Mouse (Mus musculus) MEL (cell line): ENCODE data around the gene Nop58. TPM values are rescaled to one million over a fixed set of nuclear protein-coding genes. Genes with fewer than 3 reads are reported as not detected.

Source experiments
- DNase-seq: peaks from one replicate; pipeline ENCODE4 v3.0.0; 2011; ENCODE audit warnings: low read depth, low spot score
- H3K27ac ChIP-seq: 2 replicates; pipeline ENCODE4 v1.5.1; 2012; ENCODE audit warnings: low read depth, mild to moderate bottlenecking, control low read depth, low read length, moderate library complexity; ENCODE audit not compliant: control insufficient read depth
- H3K27me3 ChIP-seq, 2 experiments: fragments of 150-350 bp in 1 of 2; sonication (generic) in 1 of 2; 2 replicates each; pipeline ENCODE4 v1.6.1; 2012; ENCODE audit warnings: low read length in 2 of 2, mild to moderate bottlenecking in 2 of 2, improper control_type of control experiment in 1 of 2, moderate library complexity in 1 of 2; ENCODE audit not compliant: insufficient read depth in 2 of 2, control insufficient read depth in 1 of 2
- H3K36me3 ChIP-seq, 2 experiments: 2 replicates each; pipeline ENCODE4 v1.6.1; 2012 to 2014; ENCODE audit warnings: low read length in 2 of 2, improper control_type of control experiment in 1 of 2, inconsistent platforms in 1 of 2, mild to moderate bottlenecking in 1 of 2; ENCODE audit not compliant: insufficient read depth in 2 of 2, control insufficient read depth in 1 of 2
- H3K4me1 ChIP-seq, 2 experiments: fragments of 150-350 bp in 1 of 2; sonication (generic) in 1 of 2; 2 replicates each; pipeline ENCODE4 v1.6.1; 2012; ENCODE audit warnings: low read length in 2 of 2, improper control_type of control experiment in 1 of 2, mild to moderate bottlenecking in 1 of 2; ENCODE audit not compliant: insufficient read depth in 2 of 2, control insufficient read depth in 1 of 2
- H3K4me3 ChIP-seq, 2 experiments: fragments of 150-350 bp in 1 of 2; sonication (generic) in 1 of 2; 2 replicates each; pipeline ENCODE4 v1.5.1; 2012; ENCODE audit warnings: low read depth in 2 of 2, low read length in 2 of 2, mild to moderate bottlenecking in 2 of 2, moderate library complexity in 2 of 2, control low read depth in 1 of 2, improper control_type of control experiment in 1 of 2; ENCODE audit not compliant: control insufficient read depth in 1 of 2, insufficient read depth in 1 of 2
- H3K79me2 ChIP-seq: 2 replicates; pipeline ENCODE4 v1.6.1; 2012; ENCODE audit warnings: mild to moderate bottlenecking, low read length, moderate library complexity; ENCODE audit not compliant: control insufficient read depth, poor library complexity, insufficient read depth
- H3K9ac ChIP-seq: 2 replicates; pipeline ENCODE4 v1.6.1; 2012; ENCODE audit warnings: low read depth, mild to moderate bottlenecking, control low read depth, low read length, moderate library complexity; ENCODE audit not compliant: control insufficient read depth, poor library complexity, severe bottlenecking
- H3K9me3 ChIP-seq: fragments of 150-350 bp; sonication (generic); replicated peaks from 2 replicates; pipeline ENCODE4 v1.6.1; 2012; ENCODE audit warnings: mild to moderate bottlenecking, low read length, improper control_type of control experiment, moderate library complexity; ENCODE audit not compliant: insufficient read depth
- BHLHE40 ChIP-seq: IDR thresholded peaks from 2 replicates; pipeline ENCODE4 v1.6.1; 2012; ENCODE audit warnings: low read depth, mild to moderate bottlenecking, inconsistent platforms, low read length, improper control_type of control experiment, borderline replicate concordance
- ELF1 ChIP-seq: IDR thresholded peaks from 2 replicates; pipeline ENCODE4 v1.6.1; 2014; ENCODE audit warnings: low read depth, mild to moderate bottlenecking, inconsistent platforms, low read length, improper control_type of control experiment, moderate library complexity
- EP300 ChIP-seq, 2 experiments: IDR thresholded peaks; 2 replicates each; pipeline ENCODE4 v1.6.1; 2011; ENCODE audit warnings: improper control_type of control experiment in 2 of 2, low read length in 2 of 2, low read depth in 1 of 2, mild to moderate bottlenecking in 1 of 2
- ETS1 ChIP-seq: IDR thresholded peaks from 2 replicates; pipeline ENCODE4 v1.6.1; 2012; ENCODE audit warnings: low read depth, mild to moderate bottlenecking, inconsistent platforms, low read length, improper control_type of control experiment, moderate library complexity
- GABPA ChIP-seq: IDR thresholded peaks from 2 replicates; pipeline ENCODE4 v1.6.1; 2012; ENCODE audit warnings: low read depth, mild to moderate bottlenecking, inconsistent platforms, low read length, improper control_type of control experiment, moderate library complexity
- GATA1 ChIP-seq: IDR thresholded peaks from 2 replicates; pipeline ENCODE4 v1.6.1; 2011; ENCODE audit warnings: low read depth, low read length, improper control_type of control experiment
- KAT2A ChIP-seq: conservative IDR thresholded peaks from 2 replicates; pipeline ENCODE4 v1.6.1; 2012; ENCODE audit warnings: low read depth, low read length, improper control_type of control experiment, inconsistent platforms
- MAFK ChIP-seq: IDR thresholded peaks from 2 replicates; pipeline ENCODE4 v1.6.1; 2011; ENCODE audit warnings: low read depth, mild to moderate bottlenecking, low read length, improper control_type of control experiment, borderline replicate concordance
- MYB ChIP-seq: IDR thresholded peaks from 2 replicates; pipeline ENCODE4 v1.6.1; 2011; ENCODE audit warnings: mild to moderate bottlenecking, low read depth, low read length, improper control_type of control experiment
- RCOR1 ChIP-seq: IDR thresholded peaks from 2 replicates; pipeline ENCODE4 v1.6.1; 2012; ENCODE audit warnings: low read depth, mild to moderate bottlenecking, inconsistent platforms, low read length, improper control_type of control experiment
- TCF12 ChIP-seq: IDR thresholded peaks from 2 replicates; pipeline ENCODE4 v1.6.1; 2014; ENCODE audit warnings: low read depth, mild to moderate bottlenecking, inconsistent platforms, low read length, improper control_type of control experiment, moderate library complexity
- ZNF384 ChIP-seq: IDR thresholded peaks from 2 replicates; pipeline ENCODE4 v1.6.1; 2012; ENCODE audit warnings: low read depth, mild to moderate bottlenecking, inconsistent platforms, low read length, improper control_type of control experiment
- polyA plus RNA-seq, 2 experiments: library from polyadenylated mRNA; stranded (reverse) in 1 of 2; unstranded in 1 of 2; fragments of >175 nt in 1 of 2; fragments of >200 nt in 1 of 2; gene quantifications; 2 replicates each; pipeline versions ENCODE4 v1.2.1 to v1.2.4; 2012; ENCODE audit warnings: low replicate concordance in 2 of 2, low read depth in 1 of 2; ENCODE audit not compliant: insufficient read length in 2 of 2, insufficient read depth in 1 of 2, missing spikeins in 1 of 2
- total RNA-seq: library from RNA; depleted of rRNA; stranded (reverse); fragments of 300-350 nt; gene quantifications from 2 replicates; pipeline ENCODE4 v1.2.3, GENCODE M21; 2012

Gene Nop58
- total and polyA plus RNA-seq, 3 experiments, result 474 to 1,828 (median 590) TPM

- no peaks in the 10 kb centered on the region for H3K79me2 ChIP-seq
- DNase-seq, result no peak
- H3K9ac ChIP-seq, result no peak overlapping the region
- H3K27me3 ChIP-seq, result no peaks in the 10 kb centered on the region
- no peak overlapping the region for H3K27ac ChIP-seq
- no peaks in the 10 kb centered on the region for H3K9me3 ChIP-seq
- no peak overlapping the region for H3K4me3 ChIP-seq
- no peak for TF ChIP-seq GATA1
- no peak for TF ChIP-seq MAFK
- no peak for TF ChIP-seq GABPA
- no peak for TF ChIP-seq TCF12
- TF ChIP-seq MYB, result no peak
- no peak for TF ChIP-seq BHLHE40
- TF ChIP-seq ZNF384, result no peak
- peaks cover 0 to 7% of the 10 kb centered on the region in 2 experiments; a peak in 2 of 4 replicates for H3K36me3 ChIP-seq
- peaks cover 5 to 6% of the 10 kb centered on the region in 2 experiments for H3K4me1 ChIP-seq
These were observed 49.3 kb downstream of the Nop58 start for GRCm38 (mm10) chr1:59734076-59734475.

GRCm38 (mm10) chr1:59738768-59739414, 54.1 kb downstream of the Nop58 start:
- H3K4me3 ChIP-seq, result peak overlapping the region; percentile 53 to 59
- no peaks in the 10 kb centered on the region for H3K27me3 ChIP-seq
- H3K27ac ChIP-seq, result peak overlapping the region; percentile 96
- H3K79me2 ChIP-seq, result no peaks in the 10 kb centered on the region; the same call in 1 of the 2 replicates
- DNase-seq, result peak; percentile 70
- H3K4me1 ChIP-seq, result peaks cover 12 to 16% of the 10 kb centered on the region in 2 experiments
- no peak for TF ChIP-seq MAFK
- peak; percentile 74 for TF ChIP-seq GATA1
- no peak for TF ChIP-seq KAT2A
- peak; percentile 46; the same call in 1 of the 2 replicates for TF ChIP-seq TCF12
- TF ChIP-seq ELF1, result peak; percentile 62; the same call in 1 of the 2 replicates
- TF ChIP-seq ETS1, result peak; percentile 49; the same call in 1 of the 2 replicates
- peak; percentile 55; the same call in 1 of the 2 replicates for TF ChIP-seq RCOR1
- peak; percentile 73 to 76 for TF ChIP-seq EP300 (IDR thresholded peaks at IDR 0.05; ENCODE audit: low read depth in 1 of 2, low read length in 2 of 2)
- peak overlapping the region; percentile 74 for H3K9ac ChIP-seq
- no peaks in the 10 kb centered on the region for H3K9me3 ChIP-seq
- H3K36me3 ChIP-seq, result peaks cover 0 to 19% of the 10 kb centered on the region in 2 experiments; a peak in 2 of 4 replicates
